Mouse (Mus musculus) lung, postnatal 0 days (tissue): ENCODE data around the gene Syt6.

Experiments
- CTCF ChIP-seq: IDR thresholded peaks from 2 replicates; pipeline ENCODE4 v1.5.1; 2016; ENCODE audit warnings: antibody characterized with exemption, mild to moderate bottlenecking
- EP300 ChIP-seq: IDR thresholded peaks from 2 replicates; pipeline ENCODE4 v1.6.1; 2016; ENCODE audit warnings: antibody characterized with exemption, mild to moderate bottlenecking, control low read depth

DNA sequence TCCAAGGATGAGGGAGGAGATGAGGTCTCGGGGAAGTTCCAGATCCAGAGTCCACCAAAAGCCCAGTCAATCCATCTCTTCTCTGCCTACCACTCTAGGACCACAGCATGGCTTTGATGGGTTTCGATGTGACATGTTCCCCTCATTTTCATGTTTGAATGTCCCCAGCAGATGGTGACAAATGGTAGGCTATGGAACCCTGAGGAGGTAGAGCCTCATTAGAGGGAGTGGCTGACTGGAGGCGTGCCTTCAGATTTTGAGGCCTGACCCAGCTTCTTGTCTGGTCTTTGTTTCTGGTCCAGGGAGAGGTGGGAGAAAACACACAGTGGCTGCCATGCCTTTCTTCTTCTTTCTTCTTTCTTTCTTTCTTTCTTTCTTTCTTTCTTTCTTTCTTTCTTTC is 115.5 kb downstream of the Syt6 start:
- peak; percentile 63 for TF ChIP-seq CTCF
- no peak for TF ChIP-seq EP300
